Mouse (Mus musculus) erythroblast, adult 5-6 weeks (primary cell): ENCODE measurements around the gene Ifnz. TPM values are rescaled to one million over a fixed set of nuclear protein-coding genes. Genes with fewer than 3 reads are reported as not detected.
"Not testable (repeated sequence)": the region's sequence is repeated elsewhere in the genome, so short reads cannot be mapped to it uniquely, and the experiment has no call there.

ENCODE experiments used
- ATAC-seq: replicated peaks from 2 replicates; pipeline ENCODE4 v1.8.0; 2016; ENCODE audit warnings: moderate number of reproducible peaks, mild to moderate bottlenecking, moderate TSS enrichment, inconsistent platforms; ENCODE audit not compliant: poor library complexity, low FRiP score, severe bottlenecking
- total RNA-seq, 2 experiments: library from RNA; stranded (forward) in 1 of 2; stranded (reverse) in 1 of 2; fragments of 150-400 nt in 1 of 2; fragments of 200-764, 138-1000 nt in 1 of 2; gene quantifications; 2 replicates each; pipeline versions ENCODE4 v1.2.3 to v1.2.4; 2015 to 2017; ENCODE audit warnings: low replicate concordance in 2 of 2

Gene Ifnz
- total RNA-seq, 2 experiments from 2014 or later: not detected

DNA sequence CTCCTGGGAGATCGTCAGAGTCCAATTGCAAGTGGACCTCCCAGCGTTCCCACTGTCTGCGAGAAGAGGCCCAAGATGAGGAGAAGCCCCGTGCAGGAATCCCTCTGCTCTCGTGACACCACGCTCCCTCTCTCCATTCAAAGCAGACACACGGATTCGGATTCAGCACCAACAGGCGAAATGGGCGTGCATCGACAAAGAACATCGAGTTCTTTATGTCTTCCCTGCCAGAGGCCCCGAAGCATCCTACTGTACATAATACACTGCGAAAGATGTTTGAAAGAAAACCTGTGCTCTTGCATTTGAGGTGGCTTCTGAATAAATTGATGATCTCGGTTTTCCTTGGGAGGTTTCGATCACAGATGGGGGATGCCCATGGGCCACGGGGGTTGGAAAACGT lies 1.6 kb upstream of the Ifnz start:
- ATAC-seq: not testable (repeated sequence)

DNA sequence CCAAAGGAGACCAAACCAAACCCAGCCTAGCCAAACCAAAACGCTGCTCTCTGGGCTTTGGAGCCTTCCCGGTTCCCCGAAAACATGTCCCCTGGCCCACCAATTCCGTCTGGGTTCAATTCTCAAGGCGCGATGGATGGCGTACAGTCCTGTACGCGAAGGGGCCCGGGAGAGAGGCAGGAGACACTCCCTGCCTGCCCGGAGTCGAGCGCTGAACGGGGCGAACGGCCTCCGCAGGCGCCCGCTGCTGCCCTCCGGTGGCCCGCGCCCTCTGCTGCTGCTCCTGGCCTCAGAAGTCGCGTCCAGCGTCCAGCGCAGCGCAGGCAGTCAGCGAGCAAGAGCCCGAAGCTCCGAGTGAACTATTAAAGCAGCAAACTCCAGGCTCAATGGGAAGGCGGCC lies 404 bp downstream of the Ifnz start:
- not testable (repeated sequence) for ATAC-seq

DNA sequence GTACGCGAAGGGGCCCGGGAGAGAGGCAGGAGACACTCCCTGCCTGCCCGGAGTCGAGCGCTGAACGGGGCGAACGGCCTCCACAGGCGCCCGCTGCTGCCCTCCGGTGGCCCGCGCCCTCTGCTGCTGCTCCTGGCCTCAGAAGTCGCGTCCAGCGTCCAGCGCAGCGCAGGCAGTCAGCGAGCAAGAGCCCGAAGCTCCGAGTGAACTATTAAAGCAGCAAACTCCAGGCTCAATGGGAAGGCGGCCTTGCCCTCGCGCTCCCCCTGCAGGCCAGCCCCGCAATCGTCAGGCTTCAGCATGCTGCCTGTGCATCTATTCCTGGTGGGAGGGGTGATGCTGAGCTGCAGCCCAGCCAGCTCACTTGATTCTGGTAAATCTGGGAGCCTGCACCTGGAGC lies 3.5 kb downstream of the Ifnz start, which contains the start of gene Gm13276:
Gene Gm13276, plus strand, starts transcription at position 301 of the 400 bp plus-strand sequence.
- not testable (repeated sequence) for ATAC-seq

DNA sequence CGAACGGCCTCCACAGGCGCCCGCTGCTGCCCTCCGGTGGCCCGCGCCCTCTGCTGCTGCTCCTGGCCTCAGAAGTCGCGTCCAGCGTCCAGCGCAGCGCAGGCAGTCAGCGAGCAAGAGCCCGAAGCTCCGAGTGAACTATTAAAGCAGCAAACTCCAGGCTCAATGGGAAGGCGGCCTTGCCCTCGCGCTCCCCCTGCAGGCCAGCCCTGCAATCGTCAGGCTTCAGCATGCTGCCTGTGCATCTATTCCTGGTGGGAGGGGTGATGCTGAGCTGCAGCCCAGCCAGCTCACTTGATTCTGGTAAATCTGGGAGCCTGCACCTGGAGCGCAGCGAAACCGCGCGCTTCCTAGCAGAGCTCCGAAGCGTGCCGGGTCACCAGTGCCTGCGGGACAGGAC lies 6.5 kb downstream of the Ifnz start, which contains the start of gene Gm13277:
Gene Gm13277, plus strand, starts transcription at position 231 of the 400 bp plus-strand sequence.
- not testable (repeated sequence) for ATAC-seq

DNA sequence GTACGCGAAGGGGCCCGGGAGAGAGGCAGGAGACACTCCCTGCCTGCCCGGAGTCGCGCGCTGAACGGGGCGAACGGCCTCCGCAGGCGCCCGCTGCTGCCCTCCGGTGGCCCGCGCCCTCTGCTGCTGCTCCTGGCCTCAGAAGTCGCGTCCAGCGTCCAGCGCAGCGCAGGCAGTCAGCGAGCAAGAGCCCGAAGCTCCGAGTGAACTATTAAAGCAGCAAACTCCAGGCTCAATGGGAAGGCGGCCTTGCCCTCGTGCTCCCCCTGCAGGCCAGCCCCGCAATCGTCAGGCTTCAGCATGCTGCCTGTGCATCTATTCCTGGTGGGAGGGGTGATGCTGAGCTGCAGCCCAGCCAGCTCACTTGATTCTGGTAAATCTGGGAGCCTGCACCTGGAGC lies 9.3 kb downstream of the Ifnz start, which contains the start of gene Gm13278:
Gene Gm13278, plus strand, starts transcription at position 301 of the 400 bp plus-strand sequence.
- ATAC-seq: not testable (repeated sequence)

DNA sequence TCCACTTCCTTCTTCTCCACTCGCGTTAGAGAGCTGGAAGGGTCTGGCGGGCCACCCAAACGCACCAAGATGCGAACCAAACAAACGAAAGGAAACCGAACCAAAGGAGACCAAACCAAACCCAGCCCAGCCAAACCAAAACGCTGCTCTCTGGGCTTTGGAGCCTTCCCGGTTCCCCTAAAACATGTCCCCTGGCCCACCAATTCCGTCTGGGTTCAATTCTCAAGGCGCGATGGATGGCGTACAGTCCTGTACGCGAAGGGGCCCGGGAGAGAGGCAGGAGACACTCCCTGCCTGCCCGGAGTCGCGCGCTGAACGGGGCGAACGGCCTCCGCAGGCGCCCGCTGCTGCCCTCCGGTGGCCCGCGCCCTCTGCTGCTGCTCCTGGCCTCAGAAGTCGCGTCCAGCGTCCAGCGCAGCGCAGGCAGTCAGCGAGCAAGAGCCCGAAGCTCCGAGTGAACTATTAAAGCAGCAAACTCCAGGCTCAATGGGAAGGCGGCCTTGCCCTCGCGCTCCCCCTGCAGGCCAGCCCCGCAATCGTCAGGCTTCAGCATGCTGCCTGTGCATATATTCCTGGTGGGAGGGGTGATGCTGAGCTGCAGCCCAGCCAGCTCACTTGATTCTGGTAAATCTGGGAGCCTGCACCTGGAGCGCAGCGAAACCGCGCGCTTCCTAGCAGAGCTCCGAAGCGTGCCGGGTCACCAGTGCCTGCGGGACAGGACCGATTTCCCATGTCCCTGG lies 12.2 kb downstream of the Ifnz start, which contains the start of gene Gm13275:
Gene Gm13275, plus strand, starts transcription at position 552 of the 740 bp plus-strand sequence.
- ATAC-seq: not testable (repeated sequence)

DNA sequence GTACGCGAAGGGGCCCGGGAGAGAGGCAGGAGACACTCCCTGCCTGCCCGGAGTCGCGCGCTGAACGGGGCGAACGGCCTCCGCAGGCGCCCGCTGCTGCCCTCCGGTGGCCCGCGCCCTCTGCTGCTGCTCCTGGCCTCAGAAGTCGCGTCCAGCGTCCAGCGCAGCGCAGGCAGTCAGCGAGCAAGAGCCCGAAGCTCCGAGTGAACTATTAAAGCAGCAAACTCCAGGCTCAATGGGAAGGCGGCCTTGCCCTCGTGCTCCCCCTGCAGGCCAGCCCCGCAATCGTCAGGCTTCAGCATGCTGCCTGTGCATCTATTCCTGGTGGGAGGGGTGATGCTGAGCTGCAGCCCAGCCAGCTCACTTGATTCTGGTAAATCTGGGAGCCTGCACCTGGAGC lies 15.2 kb downstream of the Ifnz start, which contains the start of gene Gm13279:
Gene Gm13279, plus strand, starts transcription at position 301 of the 400 bp plus-strand sequence.
- not testable (repeated sequence) for ATAC-seq

DNA sequence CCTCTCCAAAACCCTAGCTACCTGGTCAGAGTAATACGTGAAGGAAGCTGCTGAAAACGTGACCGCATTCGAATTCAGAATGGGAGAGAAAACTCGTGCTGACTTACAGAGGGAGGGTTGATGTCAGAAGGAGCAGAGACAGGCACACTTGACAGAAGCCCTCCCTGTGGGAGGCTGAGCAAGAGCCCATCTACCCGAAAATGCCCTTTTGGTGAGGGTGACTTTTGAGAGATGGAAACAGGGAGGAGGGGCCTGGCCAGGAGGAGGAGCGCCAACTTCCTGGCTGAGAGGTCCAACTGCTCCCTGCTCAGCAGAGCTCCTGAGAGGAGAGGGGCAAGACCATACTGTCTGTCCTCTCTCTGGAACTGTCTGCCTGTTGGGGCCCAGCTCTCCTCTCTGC lies 17.4 kb downstream of the Ifnz start, which contains the start of gene Gm13285:
Gene Gm13285, plus strand, starts transcription at position 301 of the 400 bp plus-strand sequence.
- ATAC-seq: not testable (repeated sequence)

DNA sequence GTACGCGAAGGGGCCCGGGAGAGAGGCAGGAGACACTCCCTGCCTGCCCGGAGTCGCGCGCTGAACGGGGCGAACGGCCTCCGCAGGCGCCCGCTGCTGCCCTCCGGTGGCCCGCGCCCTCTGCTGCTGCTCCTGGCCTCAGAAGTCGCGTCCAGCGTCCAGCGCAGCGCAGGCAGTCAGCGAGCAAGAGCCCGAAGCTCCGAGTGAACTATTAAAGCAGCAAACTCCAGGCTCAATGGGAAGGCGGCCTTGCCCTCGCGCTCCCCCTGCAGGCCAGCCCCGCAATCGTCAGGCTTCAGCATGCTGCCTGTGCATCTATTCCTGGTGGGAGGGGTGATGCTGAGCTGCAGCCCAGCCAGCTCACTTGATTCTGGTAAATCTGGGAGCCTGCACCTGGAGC lies 21.0 kb downstream of the Ifnz start, which contains the start of gene Gm13287:
Gene Gm13287, plus strand, starts transcription at position 301 of the 400 bp plus-strand sequence.
- ATAC-seq: not testable (repeated sequence)

DNA sequence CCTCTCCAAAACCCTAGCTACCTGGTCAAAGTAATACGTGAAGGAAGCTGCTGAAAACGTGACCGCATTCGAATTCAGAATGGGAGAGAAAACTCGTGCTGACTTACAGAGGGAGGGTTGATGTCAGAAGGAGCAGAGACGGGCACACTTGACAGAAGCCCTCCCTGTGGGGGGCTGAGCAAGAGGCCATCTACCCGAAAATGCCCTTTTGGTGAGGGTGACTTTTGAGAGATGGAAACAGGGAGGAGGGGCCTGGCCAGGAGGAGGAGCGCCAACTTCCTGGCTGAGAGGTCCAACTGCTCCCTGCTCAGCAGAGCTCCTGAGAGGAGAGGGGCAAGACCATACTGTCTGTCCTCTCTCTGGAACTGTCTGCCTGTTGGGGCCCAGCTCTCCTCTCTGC lies 23.3 kb downstream of the Ifnz start, which contains the start of gene Gm13288:
Gene Gm13288, plus strand, starts transcription at position 301 of the 400 bp plus-strand sequence.
- ATAC-seq: not testable (repeated sequence)

DNA sequence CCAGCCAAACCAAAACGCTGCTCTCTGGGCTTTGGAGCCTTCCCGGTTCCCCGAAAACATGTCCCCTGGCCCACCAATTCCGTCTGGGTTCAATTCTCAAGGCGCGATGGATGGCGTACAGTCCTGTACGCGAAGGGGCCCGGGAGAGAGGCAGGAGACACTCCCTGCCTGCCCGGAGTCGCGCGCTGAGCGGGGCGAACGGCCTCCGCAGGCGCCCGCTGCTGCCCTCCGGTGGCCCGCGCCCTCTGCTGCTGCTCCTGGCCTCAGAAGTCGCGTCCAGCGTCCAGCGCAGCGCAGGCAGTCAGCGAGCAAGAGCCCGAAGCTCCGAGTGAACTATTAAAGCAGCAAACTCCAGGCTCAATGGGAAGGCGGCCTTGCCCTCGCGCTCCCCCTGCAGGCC lies 23.8 kb downstream of the Ifnz start:
- not testable (repeated sequence) for ATAC-seq

DNA sequence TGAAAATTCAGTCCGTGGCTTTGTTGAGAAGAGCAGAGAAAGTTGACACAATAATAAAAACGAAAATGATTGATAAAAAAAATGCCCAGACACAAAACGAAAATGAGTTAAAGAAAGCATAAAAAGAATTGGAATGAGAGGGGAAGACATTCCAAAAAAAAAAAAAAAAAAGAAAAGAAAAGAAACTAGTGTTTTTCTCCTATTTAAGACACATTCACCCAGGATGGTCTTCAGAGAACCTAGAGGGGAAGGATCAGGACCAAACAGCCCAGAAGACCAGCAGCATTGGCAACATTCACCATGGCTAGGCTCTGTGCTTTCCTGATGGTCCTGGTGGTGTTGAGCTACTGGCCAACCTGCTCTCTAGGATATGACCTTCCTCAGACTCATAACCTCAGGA lies 34.0 kb downstream of the Ifnz start, which contains the start of gene Ifna7:
Gene Ifna7, plus strand, starts transcription at position 301 of the 400 bp plus-strand sequence.
- ATAC-seq: no peak

DNA sequence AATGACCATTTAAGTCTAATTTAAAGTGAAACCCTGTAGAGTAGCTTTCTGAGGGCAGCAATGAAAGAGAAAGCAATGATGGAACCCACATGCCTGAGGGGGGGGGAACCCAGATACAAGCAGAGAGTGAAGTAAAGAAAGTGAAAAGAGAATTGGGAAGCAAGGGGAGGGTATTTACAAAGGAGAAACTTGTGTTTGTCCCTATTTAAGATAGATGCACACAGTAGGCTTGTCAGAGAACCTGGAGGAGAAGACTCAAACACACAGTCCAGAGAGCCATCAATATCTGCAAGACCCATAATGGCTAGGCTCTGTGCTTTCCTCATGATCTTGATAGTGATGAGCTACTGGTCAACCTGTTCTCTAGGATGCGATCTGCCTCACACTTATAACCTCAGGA lies 37.7 kb downstream of the Ifnz start, which contains the start of gene Ifna11:
Gene Ifna11, plus strand, starts transcription at position 301 of the 400 bp plus-strand sequence.
- no peak for ATAC-seq

DNA sequence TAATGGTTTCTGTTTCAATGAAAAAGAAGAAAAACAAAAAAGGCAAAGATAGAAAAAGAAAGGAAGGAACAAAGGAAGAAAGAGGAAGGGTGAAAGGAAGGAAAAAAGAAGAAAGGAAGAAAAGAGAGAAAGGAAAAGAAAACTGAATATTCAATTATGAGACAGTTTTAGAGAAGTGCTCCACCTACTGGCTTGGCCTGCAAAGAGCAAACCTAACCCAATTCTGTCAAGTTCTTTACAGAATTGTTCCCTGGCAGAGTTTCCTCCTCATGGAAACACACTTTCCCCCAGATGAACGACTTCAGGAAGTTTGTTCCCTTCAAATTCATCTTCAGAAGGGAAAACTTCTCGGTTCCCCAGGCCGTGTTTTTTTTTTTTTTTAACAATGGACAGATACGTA lies 41.1 kb downstream of the Ifnz start:
- ATAC-seq: no peak

DNA sequence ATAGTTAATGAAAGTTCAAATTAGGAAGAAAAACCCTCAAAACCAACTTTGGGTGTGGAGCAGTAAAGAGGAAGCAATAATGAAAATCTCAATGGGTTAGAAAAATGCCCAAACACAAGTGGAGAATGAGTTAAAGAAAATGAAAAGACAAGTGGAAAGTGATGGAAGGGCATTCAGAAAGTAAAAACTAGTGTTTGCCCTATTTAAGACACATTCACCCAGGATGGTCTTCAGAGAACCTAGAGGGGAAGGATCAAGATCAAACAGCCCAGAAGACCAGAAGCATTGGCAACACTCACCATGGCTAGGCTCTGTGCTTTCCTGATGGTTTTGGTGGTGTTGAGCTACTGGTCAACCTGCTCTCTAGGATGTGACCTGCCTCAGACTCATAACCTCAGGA lies 45.2 kb downstream of the Ifnz start, which contains the start of gene Ifna6:
Gene Ifna6, plus strand, starts transcription at position 301 of the 400 bp plus-strand sequence.
- ATAC-seq: not testable (repeated sequence)

DNA sequence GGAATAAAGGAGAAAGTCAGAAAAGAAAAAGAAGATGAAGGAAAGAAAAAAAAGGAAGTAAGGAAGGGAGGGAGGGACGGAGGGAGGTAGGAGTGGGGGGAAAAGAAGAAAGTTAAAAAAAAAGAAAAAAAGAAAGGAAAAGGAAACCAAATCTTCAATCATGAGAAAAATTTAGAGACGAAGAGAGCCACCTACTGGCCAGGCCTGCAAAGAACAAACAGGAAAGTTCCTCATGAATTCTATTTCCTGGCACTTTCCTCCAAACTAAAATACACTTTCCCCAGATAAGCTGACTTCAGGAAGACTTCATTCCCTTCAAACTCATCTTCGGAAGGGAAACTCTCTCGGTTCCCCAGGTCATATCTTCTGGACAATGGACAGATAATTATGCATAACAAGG lies 48.6 kb downstream of the Ifnz start:
- ATAC-seq: no peak

Other genes starting within 250 kb of the Ifnz start
Only the 30 nearest of the 31 such genes appear.
- not detected in 2 replicates for gene Ifna14, start 210.3 kb upstream of the Ifnz start, total RNA-seq (2015; ENCODE audit: low replicate concordance)
- gene Ifna14, start 210.3 kb upstream of the Ifnz start, total RNA-seq (2017; ENCODE audit: low replicate concordance): not detected in 2 replicates
- gene Ifna9, start 189.7 kb upstream of the Ifnz start, total RNA-seq (2015; ENCODE audit: low replicate concordance): not detected in 2 replicates
- gene Ifna9, start 189.7 kb upstream of the Ifnz start, total RNA-seq (2017; ENCODE audit: low replicate concordance): not detected in 2 replicates
- not detected in 2 replicates for gene Ifna12, start 178.8 kb upstream of the Ifnz start, total RNA-seq (2015; ENCODE audit: low replicate concordance)
- gene Ifna12, start 178.8 kb upstream of the Ifnz start, total RNA-seq (2017; ENCODE audit: low replicate concordance): not detected in 2 replicates
- not detected in 2 replicates for gene C87499, start 147.7 kb upstream of the Ifnz start, total RNA-seq (2015; ENCODE audit: low replicate concordance)
- gene C87499, start 147.7 kb upstream of the Ifnz start, total RNA-seq (2017; ENCODE audit: low replicate concordance): not detected in 2 replicates
- gene Ifna13, start 137.7 kb upstream of the Ifnz start, total RNA-seq (2015; ENCODE audit: low replicate concordance): not detected in 2 replicates
- gene Ifna13, start 137.7 kb upstream of the Ifnz start, total RNA-seq (2017; ENCODE audit: low replicate concordance): not detected in 2 replicates
- not detected in 2 replicates for gene Ifna16, start 105.2 kb upstream of the Ifnz start, total RNA-seq (2015; ENCODE audit: low replicate concordance)
- not detected in 2 replicates for gene Ifna16, start 105.2 kb upstream of the Ifnz start, total RNA-seq (2017; ENCODE audit: low replicate concordance)
- gene Ifna2, start 98.2 kb upstream of the Ifnz start, total RNA-seq (2015; ENCODE audit: low replicate concordance): not detected in 2 replicates
- gene Ifna2, start 98.2 kb upstream of the Ifnz start, total RNA-seq (2017; ENCODE audit: low replicate concordance): not detected in 2 replicates
- gene Ifnab, start 90.8 kb upstream of the Ifnz start, total RNA-seq (2015; ENCODE audit: low replicate concordance): not detected in 2 replicates
- not detected in 2 replicates for gene Ifnab, start 90.8 kb upstream of the Ifnz start, total RNA-seq (2017; ENCODE audit: low replicate concordance)
- not detected in 2 replicates for gene Gm26566, start 60.3 kb upstream of the Ifnz start, total RNA-seq (2015; ENCODE audit: low replicate concordance)
- not detected in 2 replicates for gene Gm26566, start 60.3 kb upstream of the Ifnz start, total RNA-seq (2017; ENCODE audit: low replicate concordance)
- gene Klhl9, start 59.7 kb upstream of the Ifnz start, total RNA-seq (2015; ENCODE audit: low replicate concordance): 18.6 and 26.3 TPM in 2 replicates
- 24.0 and 29.5 TPM in 2 replicates for gene Klhl9, start 59.7 kb upstream of the Ifnz start, total RNA-seq (2017; ENCODE audit: low replicate concordance)
- not detected in 2 replicates for gene Gm13271, start 27.3 kb upstream of the Ifnz start, total RNA-seq (2015; ENCODE audit: low replicate concordance)
- gene Gm13271, start 27.3 kb upstream of the Ifnz start, total RNA-seq (2017; ENCODE audit: low replicate concordance): not detected in 2 replicates
- not detected in 2 replicates for gene Gm13283, start 22.0 kb upstream of the Ifnz start, total RNA-seq (2015; ENCODE audit: low replicate concordance)
- not detected in 2 replicates for gene Gm13283, start 22.0 kb upstream of the Ifnz start, total RNA-seq (2017; ENCODE audit: low replicate concordance)
- gene Gm13290, start 8.3 kb upstream of the Ifnz start, total RNA-seq (2015; ENCODE audit: low replicate concordance): not detected in 2 replicates
- gene Gm13290, start 8.3 kb upstream of the Ifnz start, total RNA-seq (2017; ENCODE audit: low replicate concordance): not detected in 2 replicates
- gene Gm13289, start 5.2 kb upstream of the Ifnz start, total RNA-seq (2015; ENCODE audit: low replicate concordance): not detected in 2 replicates
- not detected in 2 replicates for gene Gm13289, start 5.2 kb upstream of the Ifnz start, total RNA-seq (2017; ENCODE audit: low replicate concordance)
- gene Gm13272, start 2.3 kb upstream of the Ifnz start, total RNA-seq (2015; ENCODE audit: low replicate concordance): not detected in 2 replicates
- not detected in 2 replicates for gene Gm13272, start 2.3 kb upstream of the Ifnz start, total RNA-seq (2017; ENCODE audit: low replicate concordance)
- not detected in 2 replicates for gene Gm13276, start 3.6 kb downstream of the Ifnz start, total RNA-seq (2015; ENCODE audit: low replicate concordance)
- not detected in 2 replicates for gene Gm13276, start 3.6 kb downstream of the Ifnz start, total RNA-seq (2017; ENCODE audit: low replicate concordance)
- not detected in 2 replicates for gene Gm13277, start 6.5 kb downstream of the Ifnz start, total RNA-seq (2015; ENCODE audit: low replicate concordance)
- gene Gm13277, start 6.5 kb downstream of the Ifnz start, total RNA-seq (2017; ENCODE audit: low replicate concordance): not detected in 2 replicates
- not detected in 2 replicates for gene Gm13278, start 9.4 kb downstream of the Ifnz start, total RNA-seq (2015; ENCODE audit: low replicate concordance)
- not detected in 2 replicates for gene Gm13278, start 9.4 kb downstream of the Ifnz start, total RNA-seq (2017; ENCODE audit: low replicate concordance)
- gene Gm13275, start 12.4 kb downstream of the Ifnz start, total RNA-seq (2015; ENCODE audit: low replicate concordance): not detected in 2 replicates
- gene Gm13275, start 12.4 kb downstream of the Ifnz start, total RNA-seq (2017; ENCODE audit: low replicate concordance): not detected in 2 replicates
- not detected in 2 replicates for gene Gm13279, start 15.3 kb downstream of the Ifnz start, total RNA-seq (2015; ENCODE audit: low replicate concordance)
- gene Gm13279, start 15.3 kb downstream of the Ifnz start, total RNA-seq (2017; ENCODE audit: low replicate concordance): not detected in 2 replicates
- not detected in 2 replicates for gene Gm13285, start 17.5 kb downstream of the Ifnz start, total RNA-seq (2015; ENCODE audit: low replicate concordance)
- gene Gm13285, start 17.5 kb downstream of the Ifnz start, total RNA-seq (2017; ENCODE audit: low replicate concordance): not detected in 2 replicates
- not detected in 2 replicates for gene Gm13287, start 21.1 kb downstream of the Ifnz start, total RNA-seq (2015; ENCODE audit: low replicate concordance)
- not detected in 2 replicates for gene Gm13287, start 21.1 kb downstream of the Ifnz start, total RNA-seq (2017; ENCODE audit: low replicate concordance)
- not detected in 2 replicates for gene Gm13288, start 23.4 kb downstream of the Ifnz start, total RNA-seq (2015; ENCODE audit: low replicate concordance)
- not detected in 2 replicates for gene Gm13288, start 23.4 kb downstream of the Ifnz start, total RNA-seq (2017; ENCODE audit: low replicate concordance)
- gene Ifna7, start 34.1 kb downstream of the Ifnz start, total RNA-seq (2015; ENCODE audit: low replicate concordance): not detected in 2 replicates
- not detected in 2 replicates for gene Ifna7, start 34.1 kb downstream of the Ifnz start, total RNA-seq (2017; ENCODE audit: low replicate concordance)
- gene Ifna11, start 37.8 kb downstream of the Ifnz start, total RNA-seq (2015; ENCODE audit: low replicate concordance): not detected in 2 replicates
- gene Ifna11, start 37.8 kb downstream of the Ifnz start, total RNA-seq (2017; ENCODE audit: low replicate concordance): not detected in 2 replicates
- gene Ifna6, start 45.3 kb downstream of the Ifnz start, total RNA-seq (2015; ENCODE audit: low replicate concordance): not detected in 2 replicates
- gene Ifna6, start 45.3 kb downstream of the Ifnz start, total RNA-seq (2017; ENCODE audit: low replicate concordance): not detected in 2 replicates
- gene Ifna5, start 53.4 kb downstream of the Ifnz start, total RNA-seq (2015; ENCODE audit: low replicate concordance): not detected in 2 replicates
- gene Ifna5, start 53.4 kb downstream of the Ifnz start, total RNA-seq (2017; ENCODE audit: low replicate concordance): not detected in 2 replicates
- gene Ifna4, start 59.7 kb downstream of the Ifnz start, total RNA-seq (2015; ENCODE audit: low replicate concordance): not detected in 2 replicates
- not detected in 2 replicates for gene Ifna4, start 59.7 kb downstream of the Ifnz start, total RNA-seq (2017; ENCODE audit: low replicate concordance)
- gene Ifna1, start 68.0 kb downstream of the Ifnz start, total RNA-seq (2015; ENCODE audit: low replicate concordance): not detected in 2 replicates
- not detected in 2 replicates for gene Ifna1, start 68.0 kb downstream of the Ifnz start, total RNA-seq (2017; ENCODE audit: low replicate concordance)
- not detected in 2 replicates for gene Ifne, start 98.1 kb downstream of the Ifnz start, total RNA-seq (2015; ENCODE audit: low replicate concordance)
- not detected in 2 replicates for gene Ifne, start 98.1 kb downstream of the Ifnz start, total RNA-seq (2017; ENCODE audit: low replicate concordance)